Mouse (Mus musculus) embryonic facial prominence, embryonic 13.5 days (tissue): Measurements from ENCODE around the gene Miox. TPM values are rescaled to one million over a fixed set of nuclear protein-coding genes. Genes with fewer than 3 reads are reported as not detected.
A peak's percentile ranks its signal among the peaks of the same experiment; 100 is the strongest.

Experiments used
- ATAC-seq: fragments of 200-750 bp; cut with Nextera tagmentation; 2 replicates; pipeline ENCODE4 v1.8.0; 2017; ENCODE audit warnings: low read depth; ENCODE audit not compliant: insufficient number of reproducible peaks, insufficient read depth, low FRiP score, low TSS enrichment
- H3K27ac ChIP-seq: fragments of 300-500 bp; sonication (generic); 2 replicates; pipeline ENCODE4 v1.5.1; 2015; ENCODE audit warnings: moderate library complexity, mild to moderate bottlenecking, inconsistent platforms
- H3K27me3 ChIP-seq: fragments of 300-500 bp; sonication (generic); 2 replicates; pipeline ENCODE4 v1.6.1; 2015; ENCODE audit warnings: mild to moderate bottlenecking, inconsistent platforms
- H3K36me3 ChIP-seq: fragments of 300-500 bp; sonication (generic); 2 replicates; pipeline ENCODE4 v1.6.1; 2015; ENCODE audit warnings: mild to moderate bottlenecking, inconsistent platforms
- H3K4me1 ChIP-seq: fragments of 300-500 bp; sonication (generic); 2 replicates; pipeline ENCODE4 v1.6.1; 2015; ENCODE audit warnings: inconsistent platforms
- H3K4me2 ChIP-seq: fragments of 300-500 bp; sonication (generic); 2 replicates; pipeline ENCODE4 v1.6.1; 2015; ENCODE audit warnings: moderate library complexity, mild to moderate bottlenecking, inconsistent platforms
- H3K4me3 ChIP-seq: fragments of 300-500 bp; sonication (generic); 2 replicates; pipeline ENCODE4 v1.5.1; 2015; ENCODE audit warnings: mild to moderate bottlenecking, inconsistent platforms
- H3K9ac ChIP-seq: fragments of 300-500 bp; sonication (generic); 2 replicates; pipeline ENCODE4 v1.6.1; 2015; ENCODE audit warnings: mild to moderate bottlenecking, inconsistent platforms
- H3K9me3 ChIP-seq: fragments of 300-500 bp; sonication (generic); 2 replicates; pipeline ENCODE4 v1.6.1; 2016; ENCODE audit warnings: inconsistent platforms
- WGBS: fragments of 180-500 bp; shearing (Covaris S2); methylation state at CpG from one replicate; pipeline ENCODE4 v1.1.7; 2015; ENCODE audit warnings: mixed read lengths; 5-methylcytosine and 5-hydroxymethylcytosine counted together
- polyA plus RNA-seq: library from polyadenylated mRNA; unstranded; fragments of >200 nt; fragmentation: Nextera tagmentation; extraction: Ambion mirVana; gene quantifications from 2 replicates; pipeline ENCODE4 v1.2.1, GENCODE M21; 2015

Gene Miox
- polyA plus RNA-seq, 1 experiment from 2014 or later = not detected

GRCm38 (mm10) chr15:89373027-89373761, 39.0 kb downstream of the Miox start:
- Histone ChIP-seq H3K36me3 (peaks cover 47% of the 10 kb centered on the region), H3K9ac (peak overlapping the region; percentile 81), H3K27me3 (peaks cover 25% of the 10 kb centered on the region), H3K4me3 (peak overlapping the region; percentile 72), H3K9me3 (no peaks in the 10 kb centered on the region), H3K4me1 (peaks cover 30% of the 10 kb centered on the region), H3K4me2 (peak overlapping the region; percentile 91), H3K27ac (peak overlapping the region; percentile 88)
- ATAC-seq = peak; percentile 65
- WGBS = 1% methylated on average over 35 of the region's 35 CpGs

- WGBS = under 1% methylated on average over 42 of the region's 42 CpGs
- Histone ChIP-seq H3K27me3 (peaks cover 31% of the 10 kb centered on the region), H3K27ac (peak within 1 kb of the TSS; percentile 88), H3K4me3 (peak within 1 kb of the TSS; percentile 72), H3K36me3 (peaks cover 41% of the 10 kb centered on the region), H3K9ac (peak within 1 kb of the TSS; percentile 81), H3K9me3 (no peaks in the 10 kb centered on the region), H3K4me1 (peaks cover 36% of the 10 kb centered on the region), H3K4me2 (peak within 1 kb of the TSS; percentile 91)
- ATAC-seq = peak; percentile 67
Observed at GRCm38 (mm10) chr15:89373762-89374248, 39.6 kb downstream of the Miox start, which contains the start of gene Sco2. Sco2 (minus strand) TSS chr15:89373846.

GRCm38 (mm10) chr15:89374340-89374739, 40.1 kb downstream of the Miox start:
- Histone ChIP-seq H3K27ac (peak overlapping the region; percentile 88), H3K27me3 (peaks cover 36% of the 10 kb centered on the region), H3K9ac (peak overlapping the region; percentile 81), H3K4me3 (peak overlapping the region; percentile 72), H3K9me3 (no peaks in the 10 kb centered on the region), H3K36me3 (peaks cover 35% of the 10 kb centered on the region), H3K4me1 (peaks cover 41% of the 10 kb centered on the region), H3K4me2 (peak overlapping the region; percentile 91)
- WGBS = 51% methylated on average over 9 of the region's 9 CpGs
- no peak for ATAC-seq

- peak overlapping the region; percentile 91 for H3K4me2 ChIP-seq
- ATAC-seq = no peak
- no peaks in the 10 kb centered on the region for H3K9me3 ChIP-seq
- H3K27me3 ChIP-seq = peaks cover 41% of the 10 kb centered on the region
- H3K27ac ChIP-seq = no peak overlapping the region
- peaks cover 29% of the 10 kb centered on the region for H3K36me3 ChIP-seq
- H3K4me1 ChIP-seq = peaks cover 44% of the 10 kb centered on the region
- no peak overlapping the region for H3K4me3 ChIP-seq
- WGBS = 91% methylated on average over 17 of the region's 17 CpGs
- H3K9ac ChIP-seq = no peak overlapping the region
Observed at GRCm38 (mm10) chr15:89374801-89375534, 40.8 kb downstream of the Miox start.

GRCm38 (mm10) chr15:89376040-89376439, 41.8 kb downstream of the Miox start:
- Histone ChIP-seq H3K27me3 (peaks cover 52% of the 10 kb centered on the region), H3K4me3 (no peak overlapping the region), H3K9ac (no peak overlapping the region), H3K4me1 (peaks cover 44% of the 10 kb centered on the region), H3K36me3 (peaks cover 18% of the 10 kb centered on the region), H3K4me2 (no peak overlapping the region), H3K27ac (no peak overlapping the region), H3K9me3 (no peaks in the 10 kb centered on the region)
- 85% methylated on average over 7 of the region's 7 CpGs for WGBS
- ATAC-seq = no peak

- peak within 1 kb of the TSS; percentile 72 for H3K4me2 ChIP-seq
- H3K27me3 ChIP-seq = peaks cover 57% of the 10 kb centered on the region
Observed at GRCm38 (mm10) chr15:89376957-89377356, 42.8 kb downstream of the Miox start, which contains the start of gene Tymp. Tymp (minus strand) TSS chr15:89377039.

GRCm38 (mm10) chr15:89377362-89377761, 43.2 kb downstream of the Miox start:
- peak overlapping the region; percentile 72 for H3K4me2 ChIP-seq
- H3K27ac ChIP-seq = no peak overlapping the region
- no peak for ATAC-seq
- H3K27me3 ChIP-seq = peaks cover 60% of the 10 kb centered on the region
- 2% methylated on average over 18 of the region's 18 CpGs for WGBS
- H3K4me3 ChIP-seq = peak overlapping the region; percentile 16
- no peaks in the 10 kb centered on the region for H3K9me3 ChIP-seq
- H3K36me3 ChIP-seq = peaks cover 5% of the 10 kb centered on the region
- peak overlapping the region; percentile 22; the same call in 1 of the 2 replicates for H3K9ac ChIP-seq
- peaks cover 43% of the 10 kb centered on the region for H3K4me1 ChIP-seq

More at GRCm38 (mm10) chr15:89376957-89377356, 42.8 kb downstream of the Miox start, which contains the start of gene Tymp:
- no peaks in the 10 kb centered on the region for H3K9me3 ChIP-seq
- peak within 1 kb of the TSS; percentile 16 for H3K4me3 ChIP-seq
- no peak within 1 kb of the TSS for H3K27ac ChIP-seq
- peaks cover 9% of the 10 kb centered on the region for H3K36me3 ChIP-seq
- peaks cover 44% of the 10 kb centered on the region for H3K4me1 ChIP-seq
- WGBS = 14% methylated on average over 16 of the region's 16 CpGs
- ATAC-seq = no peak
- peak within 1 kb of the TSS; percentile 22; the same call in 1 of the 2 replicates for H3K9ac ChIP-seq

- Histone ChIP-seq H3K4me1 (peaks cover 35% of the 10 kb centered on the region), H3K4me3 (peak overlapping the region; percentile 43), H3K27me3 (peaks cover 65% of the 10 kb centered on the region), H3K36me3 (no peaks in the 10 kb centered on the region), H3K27ac (no peak overlapping the region), H3K9me3 (no peaks in the 10 kb centered on the region), H3K9ac (peak overlapping the region; percentile 61), H3K4me2 (peak overlapping the region; percentile 72)
- 9% methylated on average over 46 of the region's 46 CpGs for WGBS
- ATAC-seq = no peak
Observed at GRCm38 (mm10) chr15:89377938-89378828, 44.0 kb downstream of the Miox start.

- Histone ChIP-seq H3K27ac (no peak within 1 kb of the TSS), H3K4me3 (peak within 1 kb of the TSS; percentile 43), H3K9ac (peak within 1 kb of the TSS; percentile 61), H3K4me2 (peak within 1 kb of the TSS; percentile 72), H3K9me3 (no peaks in the 10 kb centered on the region), H3K27me3 (peaks cover 65% of the 10 kb centered on the region), H3K4me1 (peaks cover 32% of the 10 kb centered on the region), H3K36me3 (no peaks in the 10 kb centered on the region)
- under 1% methylated on average over 33 of the region's 33 CpGs for WGBS
- no peak for ATAC-seq
Observed at GRCm38 (mm10) chr15:89378831-89379401, 44.7 kb downstream of the Miox start, which contains the start of gene Odf3b. Odf3b (minus strand) TSS chr15:89379282.

- H3K36me3 ChIP-seq = no peaks in the 10 kb centered on the region
- H3K4me1 ChIP-seq = peaks cover 28% of the 10 kb centered on the region
- H3K27ac ChIP-seq = no peak overlapping the region
- 11% methylated on average over 10 of the region's 10 CpGs for WGBS
- peaks cover 65% of the 10 kb centered on the region for H3K27me3 ChIP-seq
- H3K4me2 ChIP-seq = peak overlapping the region; percentile 72
- peak overlapping the region; percentile 61; the same call in 1 of the 2 replicates for H3K9ac ChIP-seq
- peak overlapping the region; percentile 43 for H3K4me3 ChIP-seq
- ATAC-seq = no peak
- H3K9me3 ChIP-seq = no peaks in the 10 kb centered on the region
Observed at GRCm38 (mm10) chr15:89379429-89379828, 45.2 kb downstream of the Miox start.
